Mouse (Mus musculus): Measurements from ENCODE around the gene Tiam1.

Tiam1 gene

GRCm38 (mm10) chr16:90143416-90143759 lies 181 bp downstream of the Tiam1 start:
- DNase-seq (ENCODE audit: low read depth, low spot score): no peak

- no peak for DNase-seq (ENCODE audit: low read depth, low spot score)
Observed at GRCm38 (mm10) chr16:90142574-90143415, 774 bp downstream of the Tiam1 start.

GRCm38 (mm10) chr16:90142247-90142573 lies 1.4 kb downstream of the Tiam1 start:
- DNase-seq (ENCODE audit: low read depth, low spot score): no peak

GRCm38 (mm10) chr16:90141556-90141955 lies 2.0 kb downstream of the Tiam1 start:
- no peak for DNase-seq (ENCODE audit: low read depth, low spot score)

- no peak for DNase-seq (ENCODE audit: low read depth, low spot score)
Observed at GRCm38 (mm10) chr16:90140571-90140970, 3.0 kb downstream of the Tiam1 start.

- no peak for DNase-seq (ENCODE audit: low read depth, low spot score)
Observed at GRCm38 (mm10) chr16:90139696-90140095, 3.9 kb downstream of the Tiam1 start.

- DNase-seq (ENCODE audit: low read depth, low spot score): no peak
Observed at GRCm38 (mm10) chr16:90138151-90138550, 5.4 kb downstream of the Tiam1 start.

- DNase-seq (ENCODE audit: low read depth, low spot score): no peak
Observed at GRCm38 (mm10) chr16:90137175-90137574, 6.4 kb downstream of the Tiam1 start.

- DNase-seq (ENCODE audit: low read depth, low spot score): no peak
Observed at GRCm38 (mm10) chr16:90135580-90135979, 8.0 kb downstream of the Tiam1 start.

- no peak for DNase-seq (ENCODE audit: low read depth, low spot score)
Observed at GRCm38 (mm10) chr16:90134351-90134750, 9.2 kb downstream of the Tiam1 start.

GRCm38 (mm10) chr16:90132816-90133215 lies 10.8 kb downstream of the Tiam1 start:
- no peak for DNase-seq (ENCODE audit: low read depth, low spot score)

GRCm38 (mm10) chr16:90132331-90132730 lies 11.2 kb downstream of the Tiam1 start:
- DNase-seq (ENCODE audit: low read depth, low spot score): no peak

- DNase-seq (ENCODE audit: low read depth, low spot score): peak; percentile 88
Observed at GRCm38 (mm10) chr16:90128817-90129587, 14.6 kb downstream of the Tiam1 start.

- no peak for DNase-seq (ENCODE audit: low read depth, low spot score)
Observed at GRCm38 (mm10) chr16:90128361-90128760, 15.2 kb downstream of the Tiam1 start.

- DNase-seq (ENCODE audit: low read depth, low spot score): no peak
Observed at GRCm38 (mm10) chr16:90125318-90126314, 18.0 kb downstream of the Tiam1 start.

GRCm38 (mm10) chr16:90123091-90123490 lies 20.5 kb downstream of the Tiam1 start:
- DNase-seq (ENCODE audit: low read depth, low spot score): no peak

- peak; percentile 65 for DNase-seq (ENCODE audit: low read depth, low spot score)
Observed at GRCm38 (mm10) chr16:90122439-90122838, 21.1 kb downstream of the Tiam1 start.

- DNase-seq (ENCODE audit: low read depth, low spot score): no peak
Observed at GRCm38 (mm10) chr16:90121799-90122198, 21.8 kb downstream of the Tiam1 start.

GRCm38 (mm10) chr16:90119969-90120368 lies 23.6 kb downstream of the Tiam1 start:
- no peak for DNase-seq (ENCODE audit: low read depth, low spot score)

- no peak for DNase-seq (ENCODE audit: low read depth, low spot score)
Observed at GRCm38 (mm10) chr16:90116637-90117182, 26.9 kb downstream of the Tiam1 start.

- no peak for DNase-seq (ENCODE audit: low read depth, low spot score)
Observed at GRCm38 (mm10) chr16:90112577-90113155, 30.9 kb downstream of the Tiam1 start.

Measured in forelimb bud, embryonic 11.5 days (tissue).